Mouse (Mus musculus) intestine, embryonic 14.5 days (tissue): ENCODE data around the gene Khdc1a. TPM values are rescaled to one million over a fixed set of nuclear protein-coding genes. Genes with fewer than 3 reads are reported as not detected.

ENCODE experiments used
- ATAC-seq: fragments of 200-750 bp; cut with Nextera tagmentation; replicated peaks from 2 replicates; pipeline ENCODE4 v1.8.0; 2017; ENCODE audit warnings: low read depth, moderate number of reproducible peaks, moderate TSS enrichment, moderate library complexity; ENCODE audit not compliant: low FRiP score, low TSS enrichment
- DNase-seq: peaks from one replicate; pipeline ENCODE4 v3.0.0-alpha.2; 2018; ENCODE audit warnings: low spot score
- H3K27ac ChIP-seq: fragments of 300-500 bp; sonication (generic); 2 replicates; pipeline ENCODE4 v1.5.1; 2014; ENCODE audit warnings: low read depth, mild to moderate bottlenecking, control low read depth
- H3K27me3 ChIP-seq: fragments of 300-500 bp; sonication (generic); replicated peaks from 2 replicates; pipeline ENCODE4 v1.6.1; 2014; ENCODE audit warnings: low read length, control low read depth; ENCODE audit not compliant: control insufficient read depth, insufficient read depth
- H3K36me3 ChIP-seq: fragments of 300-500 bp; sonication (generic); 2 replicates; pipeline ENCODE4 v1.6.1; 2014; ENCODE audit warnings: low read length, control low read depth; ENCODE audit not compliant: control insufficient read depth, insufficient read depth
- H3K4me1 ChIP-seq: fragments of 300-500 bp; sonication (generic); replicated peaks from 2 replicates; pipeline ENCODE4 v1.6.1; 2014; ENCODE audit warnings: low read length, control low read depth, mixed read lengths; ENCODE audit not compliant: control insufficient read depth, insufficient read depth
- H3K4me2 ChIP-seq: fragments of 300-500 bp; sonication (generic); 2 replicates; pipeline ENCODE4 v1.6.1; 2014; ENCODE audit warnings: low read length
- H3K4me3 ChIP-seq: fragments of 300-500 bp; sonication (generic); 2 replicates; pipeline ENCODE4 v1.5.1; 2014; ENCODE audit warnings: low read depth, low read length, control low read depth, mixed read lengths
- H3K9ac ChIP-seq: fragments of 300-500 bp; sonication (generic); 2 replicates; pipeline ENCODE4 v1.6.1; 2014; ENCODE audit warnings: mild to moderate bottlenecking, low read length
- H3K9me3 ChIP-seq: fragments of 300-500 bp; sonication (generic); 2 replicates; pipeline ENCODE4 v1.6.1; 2016; ENCODE audit warnings: low read length, control low read depth; ENCODE audit not compliant: control insufficient read depth
- WGBS: fragments of 180-500 bp; shearing (Covaris S2); extraction: QIAGEN DNeasy Blood & Tissue Kit; methylation state at CpG from one replicate; pipeline ENCODE4 v1.1.7; 2014; 5-methylcytosine and 5-hydroxymethylcytosine counted together
- polyA plus RNA-seq: library from polyadenylated mRNA; unstranded; fragments of >200 nt; fragmentation: Nextera tagmentation; extraction: Ambion mirVana; gene quantifications from 2 replicates; pipeline ENCODE4 v1.2.1, GENCODE M21; 2014

Khdc1a gene
- not detected in 2 replicates for polyA plus RNA-seq

DNA sequence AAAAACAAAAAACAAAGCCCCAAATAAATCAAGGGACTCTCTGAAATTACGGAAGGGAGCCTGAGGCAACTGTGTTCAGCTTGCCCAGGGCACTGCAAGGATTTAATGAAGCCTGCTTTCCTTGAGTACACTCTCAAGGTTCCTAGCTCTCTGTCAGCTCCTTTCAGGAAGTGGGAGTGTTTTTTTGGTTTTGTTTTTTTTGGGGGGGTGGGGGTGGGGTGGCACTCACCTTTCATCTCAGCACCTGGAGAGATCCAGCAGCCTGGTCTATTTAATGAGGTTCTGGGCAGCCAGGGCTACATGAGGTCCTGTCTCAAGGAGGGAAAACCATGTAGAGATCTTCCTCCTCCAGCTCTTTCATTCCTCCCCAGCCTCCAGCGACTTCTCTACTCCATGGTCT, at the start of gene Khdc1a:
Gene Khdc1a (plus strand): TSS at position 301 of the 400 bp plus-strand sequence.
- Histone ChIP-seq H3K4me3 (no peak within 1 kb of the TSS), H3K9me3 (no peaks in the 10 kb centered on the region), H3K9ac (no peak within 1 kb of the TSS), H3K4me1 (no peaks in the 10 kb centered on the region), H3K4me2 (no peak within 1 kb of the TSS), H3K36me3 (no peaks in the 10 kb centered on the region), H3K27ac (no peak within 1 kb of the TSS), H3K27me3 (no peaks in the 10 kb centered on the region)
- DNase-seq (no peak), ATAC-seq (no peak)
- 85% methylated on average over 2 of the region's 2 CpGs for WGBS

DNA sequence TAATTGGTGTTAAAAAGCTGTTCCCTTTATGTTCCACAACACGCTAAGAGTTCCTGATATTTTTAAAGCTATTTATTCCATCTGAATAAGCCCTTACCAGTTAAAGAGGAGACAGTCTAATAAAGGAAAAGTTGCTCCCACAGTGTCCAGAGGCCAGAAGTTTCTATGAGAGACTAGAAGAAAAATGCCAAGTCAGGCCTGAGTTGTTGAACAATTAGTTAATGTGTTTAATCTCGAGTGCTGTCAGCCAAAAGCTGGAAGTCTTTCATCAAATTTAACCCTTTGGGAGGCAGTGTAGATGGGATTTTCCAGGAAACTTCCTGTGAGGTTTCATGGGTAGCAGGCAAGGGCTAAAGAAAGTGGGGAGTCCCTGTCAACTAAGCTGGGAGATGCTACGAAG, 49.6 kb upstream of the Khdc1a start:
- H3K4me1 ChIP-seq = no peaks in the 10 kb centered on the region
- WGBS = 51% methylated on average over 3 of the region's 3 CpGs
- no peak overlapping the region for H3K4me2 ChIP-seq
- no peak for DNase-seq
- H3K36me3 ChIP-seq = no peaks in the 10 kb centered on the region
- no peak for ATAC-seq
- H3K27me3 ChIP-seq = no peaks in the 10 kb centered on the region
- H3K9me3 ChIP-seq = no peaks in the 10 kb centered on the region
- no peak overlapping the region for H3K4me3 ChIP-seq
- no peak overlapping the region for H3K9ac ChIP-seq
- H3K27ac ChIP-seq = no peak overlapping the region

DNA sequence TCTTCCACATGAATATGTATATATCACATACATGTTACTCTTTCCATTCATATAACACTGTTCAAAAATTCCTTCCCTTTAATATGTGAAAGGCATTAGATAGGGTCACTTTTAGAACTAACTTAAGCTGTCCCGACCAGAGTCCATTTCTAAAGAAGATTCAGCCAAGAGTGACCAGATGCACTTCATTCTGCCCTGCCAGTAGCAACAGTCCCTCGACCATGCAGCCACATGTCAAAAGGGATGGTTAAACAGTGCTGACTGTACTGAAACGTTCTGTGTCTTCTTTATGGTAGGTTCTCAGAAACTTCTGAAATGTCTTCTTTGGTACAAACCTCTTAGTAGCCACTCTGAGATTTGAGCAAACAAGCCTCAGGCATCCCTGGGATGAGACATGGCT, 47.8 kb upstream of the Khdc1a start:
- Histone ChIP-seq H3K9ac (no peak overlapping the region), H3K27me3 (no peaks in the 10 kb centered on the region), H3K4me2 (no peak overlapping the region), H3K9me3 (no peaks in the 10 kb centered on the region), H3K36me3 (no peaks in the 10 kb centered on the region), H3K4me3 (no peak overlapping the region), H3K27ac (no peak overlapping the region), H3K4me1 (no peaks in the 10 kb centered on the region)
- ATAC-seq (no peak), DNase-seq (no peak)
- WGBS = 75% methylated on average over 3 of the region's 3 CpGs

DNA sequence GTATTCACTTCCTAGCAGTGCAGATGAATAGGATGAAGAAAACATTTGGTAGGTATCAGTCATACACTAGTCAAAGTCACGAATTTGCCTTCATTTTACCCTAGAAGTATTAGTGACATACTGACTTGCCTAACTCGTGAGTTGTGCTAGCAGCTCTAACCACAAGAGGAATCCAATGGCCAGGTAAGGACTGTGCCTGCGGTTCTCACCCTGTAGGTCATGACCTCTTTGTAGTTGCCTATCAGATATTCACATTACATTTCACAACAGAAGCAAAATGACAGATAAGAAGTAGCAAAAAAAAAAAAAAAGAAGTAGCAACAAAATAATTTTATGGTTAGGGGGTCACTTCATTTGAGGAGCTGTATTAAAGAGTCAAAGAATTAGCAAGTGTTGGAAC, 45.3 kb upstream of the Khdc1a start:
- Histone ChIP-seq H3K27ac (no peak overlapping the region), H3K4me2 (no peak overlapping the region), H3K4me1 (no peaks in the 10 kb centered on the region), H3K9ac (no peak overlapping the region), H3K27me3 (no peaks in the 10 kb centered on the region), H3K4me3 (no peak overlapping the region), H3K9me3 (no peaks in the 10 kb centered on the region), H3K36me3 (no peaks in the 10 kb centered on the region)
- DNase-seq (no peak), ATAC-seq (no peak)
- 83% methylated on average over 3 of the region's 3 CpGs for WGBS

DNA sequence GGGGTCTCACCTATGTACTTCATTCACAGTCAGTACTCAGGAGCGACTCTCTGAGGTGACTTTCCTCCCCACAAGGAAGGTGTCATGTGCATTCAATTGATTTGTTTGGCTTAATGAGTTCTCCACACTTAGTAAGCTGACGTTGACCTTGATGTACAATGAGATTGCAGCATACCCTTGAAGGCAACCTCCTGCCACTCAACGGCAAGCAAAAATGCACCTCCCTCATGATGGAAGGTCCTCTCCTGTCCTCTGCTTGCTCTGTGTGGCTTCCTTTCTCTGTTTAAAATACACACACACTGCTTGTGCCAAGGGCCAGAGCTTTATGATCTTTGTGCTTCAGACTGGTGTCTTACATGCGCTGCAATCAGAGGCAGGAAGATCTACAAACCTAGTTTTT, 44.8 kb upstream of the Khdc1a start:
- Histone ChIP-seq H3K4me1 (no peaks in the 10 kb centered on the region), H3K4me2 (no peak overlapping the region), H3K9ac (no peak overlapping the region), H3K9me3 (no peaks in the 10 kb centered on the region), H3K4me3 (no peak overlapping the region), H3K27me3 (no peaks in the 10 kb centered on the region), H3K27ac (no peak overlapping the region), H3K36me3 (no peaks in the 10 kb centered on the region)
- DNase-seq = no peak
- ATAC-seq = no peak
- 89% methylated on average over 4 of the region's 4 CpGs for WGBS

DNA sequence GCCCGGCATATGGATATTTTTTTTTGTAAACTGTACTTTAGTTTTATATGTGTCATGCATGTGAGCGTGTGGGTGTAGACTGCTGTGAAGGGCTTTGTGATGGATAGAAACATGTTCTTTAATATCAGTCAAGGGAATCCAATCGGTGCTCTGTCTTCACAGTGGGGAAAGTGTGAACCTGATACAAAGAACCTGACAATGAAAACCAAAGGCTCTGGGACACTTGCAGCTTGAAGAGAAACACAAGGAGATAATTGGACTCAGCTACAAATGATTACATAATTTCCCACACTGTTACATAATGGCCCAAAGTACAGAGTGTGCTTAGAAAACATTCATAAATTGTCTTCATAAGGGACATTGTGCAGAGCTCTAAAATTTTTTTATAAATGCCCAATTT, 44.0 kb upstream of the Khdc1a start:
- Histone ChIP-seq H3K9me3 (no peaks in the 10 kb centered on the region), H3K27me3 (no peaks in the 10 kb centered on the region), H3K4me1 (no peaks in the 10 kb centered on the region), H3K4me2 (no peak overlapping the region), H3K36me3 (no peaks in the 10 kb centered on the region), H3K9ac (no peak overlapping the region), H3K4me3 (no peak overlapping the region), H3K27ac (no peak overlapping the region)
- no peak for ATAC-seq
- 91% methylated on average over 3 of the region's 3 CpGs for WGBS
- DNase-seq = no peak

DNA sequence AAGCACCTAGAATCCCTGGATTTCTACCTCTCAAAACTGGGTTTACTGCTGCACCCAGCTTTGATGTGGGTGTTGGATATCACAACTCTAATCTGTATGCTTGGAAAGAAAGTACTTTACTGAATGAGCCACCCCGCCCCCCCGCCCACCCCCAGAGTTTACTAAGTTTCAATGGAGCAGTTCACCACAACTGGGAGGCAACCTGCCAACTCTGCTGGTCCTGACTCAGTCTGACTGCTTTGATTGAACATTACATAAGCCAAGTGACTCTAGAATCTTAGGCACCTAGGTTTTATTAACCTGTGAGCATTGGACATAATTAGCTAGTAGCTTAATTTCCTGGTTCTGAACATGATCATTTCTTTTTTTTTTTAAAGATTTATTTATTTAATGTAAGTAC, 35.1 kb upstream of the Khdc1a start:
- no peaks in the 10 kb centered on the region for H3K9me3 ChIP-seq
- no peak overlapping the region for H3K4me3 ChIP-seq
- no peak overlapping the region for H3K27ac ChIP-seq
- ATAC-seq = no peak
- H3K9ac ChIP-seq = no peak overlapping the region
- DNase-seq = no peak
- no peaks in the 10 kb centered on the region for H3K27me3 ChIP-seq
- WGBS = 92% methylated on average over 2 of the region's 2 CpGs
- no peaks in the 10 kb centered on the region for H3K4me1 ChIP-seq
- no peaks in the 10 kb centered on the region for H3K36me3 ChIP-seq
- no peak overlapping the region for H3K4me2 ChIP-seq

DNA sequence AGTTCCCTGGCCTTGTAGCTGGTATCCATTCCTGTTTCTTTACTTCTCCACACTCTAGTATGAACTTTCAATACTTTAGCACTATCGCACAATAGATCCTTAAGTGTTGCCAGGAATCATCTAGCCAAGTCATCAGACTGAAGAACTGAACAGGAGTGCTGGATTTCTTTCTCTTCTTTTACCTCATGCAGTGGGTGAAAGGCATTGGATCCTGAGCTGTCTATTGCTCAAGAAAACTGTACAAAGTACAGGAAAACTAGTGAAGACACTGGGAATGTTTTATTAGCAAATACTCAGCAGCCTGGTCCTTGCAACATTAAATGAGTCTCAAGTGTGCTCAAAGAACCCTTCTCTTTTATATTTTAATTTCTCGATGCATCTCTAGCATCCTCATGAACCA, 33.7 kb upstream of the Khdc1a start:
- no peaks in the 10 kb centered on the region for H3K27me3 ChIP-seq
- no peak overlapping the region for H3K4me2 ChIP-seq
- H3K4me3 ChIP-seq = no peak overlapping the region
- ATAC-seq (no peak), DNase-seq (no peak)
- WGBS = 89% methylated on average over 2 of the region's 2 CpGs
- H3K9me3 ChIP-seq = no peaks in the 10 kb centered on the region
- no peak overlapping the region for H3K27ac ChIP-seq
- H3K36me3 ChIP-seq = no peaks in the 10 kb centered on the region
- no peak overlapping the region for H3K9ac ChIP-seq
- H3K4me1 ChIP-seq = no peaks in the 10 kb centered on the region

DNA sequence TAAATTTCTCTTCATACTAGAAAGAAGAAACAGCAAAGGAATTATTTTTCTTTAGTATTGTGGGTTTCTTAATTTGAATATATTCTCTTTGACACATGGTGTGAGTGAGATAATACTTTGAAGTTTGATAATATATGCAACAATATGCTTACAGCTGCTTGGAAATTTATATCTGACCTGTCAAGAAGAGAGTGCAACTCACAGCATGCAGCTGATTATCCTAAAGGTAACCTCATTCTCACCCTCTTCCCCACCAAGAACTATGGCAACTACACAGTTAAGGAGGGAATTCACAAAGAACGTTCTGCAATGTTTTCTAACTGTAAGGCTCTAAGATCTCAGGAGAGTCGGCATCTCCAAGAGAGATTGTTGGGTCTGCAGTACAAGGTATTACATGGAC, 33.1 kb upstream of the Khdc1a start:
- no peak overlapping the region for H3K9ac ChIP-seq
- no peaks in the 10 kb centered on the region for H3K9me3 ChIP-seq
- H3K4me3 ChIP-seq = no peak overlapping the region
- no peak for DNase-seq
- ATAC-seq = no peak
- H3K27ac ChIP-seq = no peak overlapping the region
- 88% methylated on average over 2 of the region's 2 CpGs for WGBS
- no peak overlapping the region for H3K4me2 ChIP-seq
- no peaks in the 10 kb centered on the region for H3K27me3 ChIP-seq
- H3K4me1 ChIP-seq = no peaks in the 10 kb centered on the region
- H3K36me3 ChIP-seq = no peaks in the 10 kb centered on the region
